Mouse (Mus musculus): Measurements from ENCODE around the gene Ddc. TPM values are rescaled to one million over a fixed set of nuclear protein-coding genes. Genes with fewer than 3 reads are reported as not detected.
A peak's percentile ranks its signal among the peaks of the same experiment; 100 is the strongest.

Gene Ddc
- polyA plus RNA-seq, 1 experiment from 2014 or later, result 7.7 TPM

DNA sequence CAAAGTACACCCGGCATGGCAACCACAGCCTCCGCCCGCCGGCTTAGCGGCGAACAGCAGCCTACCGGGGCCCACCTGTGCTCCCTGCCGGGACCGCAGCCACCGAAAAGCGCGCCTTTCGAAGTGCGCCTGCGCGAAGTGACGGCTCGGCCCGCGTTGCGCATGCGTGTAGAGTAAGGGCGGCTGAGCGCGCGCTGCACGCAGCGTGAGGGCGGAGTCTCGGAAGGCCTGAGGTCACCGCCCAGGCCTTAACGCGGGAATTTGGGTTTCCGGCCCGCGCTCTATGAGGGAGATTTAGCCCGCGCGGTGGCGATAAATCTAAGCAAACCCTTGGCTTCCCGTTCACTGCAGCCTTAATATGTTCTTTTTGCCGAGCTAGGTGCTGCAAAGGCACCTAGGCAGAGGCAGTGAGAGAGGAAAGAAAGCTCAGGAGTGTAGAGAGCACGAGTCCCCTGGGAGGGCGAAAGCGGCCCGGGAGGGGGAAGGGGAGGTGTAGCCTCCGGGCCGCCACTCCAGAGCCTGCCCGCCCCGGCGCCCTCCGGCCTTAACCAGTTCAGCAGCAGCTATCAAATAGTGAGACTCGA is 89.0 kb downstream of the Ddc start, which contains the start of gene Fignl1:
Gene Fignl1, minus strand, starts transcription at position 143 of the 584 bp plus-strand sequence.
- peak within 1 kb of the TSS; percentile 98 for H3K27ac ChIP-seq
- H3K4me1 ChIP-seq, result peaks cover 13% of the 10 kb centered on the region
- no peaks in the 10 kb centered on the region for H3K9me3 ChIP-seq
- peak within 1 kb of the TSS; percentile 80 for H3K9ac ChIP-seq
- WGBS, result under 1% methylated on average over 53 of the region's 53 CpGs
- peaks cover 14% of the 10 kb centered on the region for H3K36me3 ChIP-seq (replicated peaks)
- H3K27me3 ChIP-seq, result no peaks in the 10 kb centered on the region
- peak; percentile 95 for ATAC-seq (ENCODE audit: low FRiP score)
- H3K4me2 ChIP-seq, result peak within 1 kb of the TSS; percentile 74
- peak within 1 kb of the TSS; percentile 60 for H3K4me3 ChIP-seq (replicated peaks)

DNA sequence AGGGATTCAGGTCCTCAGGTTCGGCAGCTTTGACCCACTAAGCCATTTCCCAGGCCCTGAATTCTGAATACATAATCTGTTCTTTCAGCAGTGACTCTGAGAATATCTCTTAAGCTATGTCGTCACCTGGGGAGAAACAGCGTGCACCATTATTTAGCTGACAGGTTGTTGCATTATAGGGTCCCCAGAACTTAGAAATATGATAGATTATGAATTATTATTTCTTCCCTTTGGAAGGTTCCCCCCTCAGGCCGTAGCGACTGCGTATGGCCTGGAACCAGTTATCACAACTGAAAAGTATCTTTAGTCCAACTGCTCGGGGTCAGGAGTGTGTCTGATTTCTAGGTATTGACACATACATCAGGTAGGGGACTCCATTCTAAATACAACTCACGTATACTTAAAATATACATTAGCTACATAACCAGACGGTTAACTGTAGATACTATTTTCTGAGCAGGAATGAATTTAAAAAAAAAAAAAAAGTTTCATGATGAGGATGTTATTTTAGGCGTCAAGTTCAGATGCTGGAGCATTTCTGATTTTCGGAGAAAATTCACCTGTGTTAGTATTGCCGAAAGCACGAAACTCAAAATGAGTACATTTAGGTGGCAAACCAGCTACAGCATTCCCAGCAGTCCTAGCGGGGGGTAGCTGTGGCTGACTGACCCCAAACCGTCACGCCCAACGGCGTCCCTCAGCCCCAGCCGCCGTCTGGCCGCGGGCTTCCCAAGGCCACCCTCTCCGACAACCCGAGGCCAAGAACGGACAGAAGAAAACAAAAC is 89.7 kb downstream of the Ddc start:
- Histone ChIP-seq H3K27ac (peak overlapping the region; percentile 98), H3K36me3 (replicated peaks) (peaks cover 20% of the 10 kb centered on the region), H3K9me3 (no peaks in the 10 kb centered on the region), H3K4me1 (peaks cover 13% of the 10 kb centered on the region), H3K4me3 (replicated peaks) (peak overlapping the region; percentile 60), H3K27me3 (no peaks in the 10 kb centered on the region), H3K9ac (peak overlapping the region; percentile 65), H3K4me2 (peak overlapping the region; percentile 74)
- 10% methylated on average over 25 of the region's 25 CpGs for WGBS
- no peak for ATAC-seq (ENCODE audit: low FRiP score)

DNA sequence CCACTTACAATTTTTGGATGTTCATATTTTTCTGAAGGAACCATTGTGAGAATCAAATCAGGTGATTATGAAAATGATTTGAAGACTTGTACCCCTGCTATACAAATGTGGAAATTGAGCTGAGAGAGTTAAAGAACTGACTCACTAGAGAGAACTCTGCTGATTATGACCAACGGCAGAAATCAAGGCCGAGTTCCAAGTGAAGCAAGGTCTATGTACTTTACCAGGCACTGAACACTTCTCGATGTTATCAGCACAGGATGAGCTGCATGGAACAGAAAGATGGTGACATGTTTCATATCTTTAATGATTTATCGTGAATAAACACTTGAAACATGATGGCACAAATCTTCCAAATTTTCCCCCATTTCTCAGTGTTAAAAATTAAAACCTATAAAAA is 92.0 kb downstream of the Ddc start:
- Histone ChIP-seq H3K4me1 (peaks cover 13% of the 10 kb centered on the region), H3K27ac (no peak overlapping the region), H3K4me3 (replicated peaks) (no peak overlapping the region), H3K27me3 (no peaks in the 10 kb centered on the region), H3K9me3 (no peaks in the 10 kb centered on the region), H3K9ac (no peak overlapping the region), H3K4me2 (no peak overlapping the region), H3K36me3 (replicated peaks) (peaks cover 40% of the 10 kb centered on the region)
- 95% methylated on average over 4 of the region's 4 CpGs for WGBS
- ATAC-seq (ENCODE audit: low FRiP score), result no peak

DNA sequence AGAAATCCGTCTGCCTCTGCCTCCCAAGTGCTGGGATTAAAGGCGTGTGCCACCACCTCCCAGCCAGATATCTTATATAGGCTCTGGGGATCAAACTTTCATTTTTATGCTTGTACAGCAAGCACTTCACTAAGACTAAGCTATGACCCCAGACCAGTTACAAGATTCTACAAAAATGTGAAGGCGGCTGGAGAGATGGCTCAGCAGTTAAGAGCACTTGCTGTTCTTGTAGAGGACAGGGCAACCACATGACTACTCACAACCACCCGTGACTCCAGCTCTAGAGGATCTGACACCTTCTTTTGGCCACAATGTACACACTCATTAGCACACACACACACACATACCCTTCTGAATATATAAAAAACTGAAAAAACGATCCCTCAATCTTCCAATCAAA is 93.5 kb downstream of the Ddc start:
- WGBS, result 87% methylated on average over 5 of the region's 5 CpGs
- Histone ChIP-seq H3K4me3 (replicated peaks) (no peak overlapping the region), H3K27ac (no peak overlapping the region), H3K36me3 (replicated peaks) (peaks cover 42% of the 10 kb centered on the region), H3K4me1 (peaks cover 5% of the 10 kb centered on the region), H3K27me3 (no peaks in the 10 kb centered on the region), H3K9ac (no peak overlapping the region), H3K9me3 (no peaks in the 10 kb centered on the region), H3K4me2 (no peak overlapping the region)
- no peak for ATAC-seq (ENCODE audit: low FRiP score)

DNA sequence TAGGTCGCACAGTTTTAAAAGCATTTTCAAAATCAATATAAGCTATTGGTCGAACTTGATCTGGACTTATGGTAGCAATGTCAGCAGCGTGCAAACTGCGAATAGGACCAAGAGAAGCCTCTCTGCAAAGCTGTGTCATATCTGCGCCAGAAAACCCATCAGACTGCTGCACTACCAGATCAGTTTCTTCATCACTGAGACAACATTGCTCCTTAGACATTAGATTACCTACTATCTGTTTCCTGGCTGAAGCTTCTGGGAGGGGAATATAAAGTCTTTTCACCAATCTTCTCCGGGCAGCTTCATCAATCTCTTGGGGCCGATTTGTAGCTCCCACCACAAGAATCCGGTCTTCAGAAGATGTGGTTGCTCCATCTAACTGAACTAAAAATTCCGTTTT is 96.9 kb downstream of the Ddc start:
- no peak for ATAC-seq (ENCODE audit: low FRiP score)
- Histone ChIP-seq H3K27me3 (no peaks in the 10 kb centered on the region), H3K27ac (no peak overlapping the region), H3K36me3 (replicated peaks) (peaks cover 61% of the 10 kb centered on the region), H3K4me2 (no peak overlapping the region), H3K4me1 (no peaks in the 10 kb centered on the region), H3K9ac (no peak overlapping the region), H3K4me3 (replicated peaks) (no peak overlapping the region), H3K9me3 (no peaks in the 10 kb centered on the region)
- 94% methylated on average over 9 of the region's 9 CpGs for WGBS

DNA sequence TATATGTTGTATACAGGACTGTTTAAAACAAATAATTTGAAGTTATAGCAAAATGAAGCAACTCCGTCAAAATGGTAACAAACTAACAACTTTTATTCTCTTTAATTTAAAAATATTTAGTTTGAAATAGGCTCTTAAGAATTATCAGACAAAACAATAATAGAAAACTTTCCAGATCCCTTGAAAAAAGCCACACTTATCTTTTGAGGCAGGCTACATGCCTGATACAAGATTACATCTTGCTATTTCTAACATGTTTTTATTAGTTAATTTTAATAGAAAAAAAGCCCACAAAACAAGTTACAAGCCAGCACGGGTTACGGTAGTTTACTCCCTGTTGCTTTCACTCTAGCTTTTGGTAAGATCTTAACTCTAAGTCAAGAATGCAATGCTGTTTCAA is 97.6 kb downstream of the Ddc start:
- Histone ChIP-seq H3K36me3 (replicated peaks) (peaks cover 56% of the 10 kb centered on the region), H3K4me3 (replicated peaks) (no peak overlapping the region), H3K9me3 (no peaks in the 10 kb centered on the region), H3K27me3 (no peaks in the 10 kb centered on the region), H3K4me2 (no peak overlapping the region), H3K27ac (no peak overlapping the region), H3K4me1 (no peaks in the 10 kb centered on the region), H3K9ac (no peak overlapping the region)
- 99% methylated on average over 3 of the region's 3 CpGs for WGBS
- no peak for ATAC-seq (ENCODE audit: low FRiP score)

DNA sequence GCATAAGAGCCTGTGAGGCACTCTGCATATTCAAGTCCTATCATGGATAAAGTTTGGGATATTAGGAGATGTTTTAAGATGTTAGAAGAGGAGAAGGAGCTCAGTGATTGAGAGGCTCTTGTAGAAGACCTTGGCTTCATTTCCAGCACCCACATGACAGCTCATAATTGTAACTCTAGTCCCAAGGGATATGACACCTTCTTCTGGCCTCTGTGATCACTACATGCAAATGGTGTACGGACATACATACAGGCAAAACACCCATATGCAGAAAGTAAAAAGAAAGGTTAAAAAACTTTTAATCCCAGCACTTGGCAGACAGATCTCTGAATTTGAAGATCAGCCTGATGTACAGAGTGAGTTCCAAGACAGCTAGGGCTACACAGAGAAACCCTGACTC is 99.3 kb downstream of the Ddc start:
- no peak overlapping the region for H3K27ac ChIP-seq
- H3K9me3 ChIP-seq, result no peaks in the 10 kb centered on the region
- H3K4me2 ChIP-seq, result no peak overlapping the region
- ATAC-seq (ENCODE audit: low FRiP score), result no peak
- 92% methylated on average over 1 of the region's 1 CpGs for WGBS
- no peak overlapping the region for H3K9ac ChIP-seq
- H3K4me3 ChIP-seq (replicated peaks), result no peak overlapping the region
- H3K27me3 ChIP-seq, result no peaks in the 10 kb centered on the region
- no peaks in the 10 kb centered on the region for H3K4me1 ChIP-seq
- H3K36me3 ChIP-seq (replicated peaks), result peaks cover 46% of the 10 kb centered on the region

DNA sequence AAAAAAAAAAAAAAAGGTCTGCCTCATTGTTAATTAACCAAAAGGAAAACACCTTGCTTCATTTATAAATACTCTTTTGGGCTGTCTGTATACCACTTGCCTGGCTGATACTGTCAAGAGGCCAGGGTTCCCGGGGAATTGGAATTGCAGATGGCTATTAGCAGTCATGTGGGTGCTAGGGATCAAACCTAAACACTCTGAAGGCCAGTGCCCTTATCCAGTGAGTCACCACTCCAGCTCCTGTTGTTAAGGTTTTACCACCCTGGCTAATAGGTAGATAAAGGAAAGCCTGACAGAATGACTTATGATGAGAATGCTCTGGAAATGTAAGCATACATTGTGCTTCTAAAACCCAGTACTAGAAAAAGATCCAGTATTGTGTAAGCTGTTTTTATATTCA is 103.3 kb downstream of the Ddc start:
- H3K4me1 ChIP-seq, result no peaks in the 10 kb centered on the region
- ATAC-seq (ENCODE audit: low FRiP score), result no peak
- no peak overlapping the region for H3K27ac ChIP-seq
- H3K9me3 ChIP-seq, result no peaks in the 10 kb centered on the region
- peaks cover 19% of the 10 kb centered on the region for H3K36me3 ChIP-seq (replicated peaks)
- no peaks in the 10 kb centered on the region for H3K27me3 ChIP-seq
- no peak overlapping the region for H3K9ac ChIP-seq
- H3K4me3 ChIP-seq (replicated peaks), result no peak overlapping the region
- WGBS, result 91% methylated on average over 1 of the region's 1 CpGs
- H3K4me2 ChIP-seq, result no peak overlapping the region

DNA sequence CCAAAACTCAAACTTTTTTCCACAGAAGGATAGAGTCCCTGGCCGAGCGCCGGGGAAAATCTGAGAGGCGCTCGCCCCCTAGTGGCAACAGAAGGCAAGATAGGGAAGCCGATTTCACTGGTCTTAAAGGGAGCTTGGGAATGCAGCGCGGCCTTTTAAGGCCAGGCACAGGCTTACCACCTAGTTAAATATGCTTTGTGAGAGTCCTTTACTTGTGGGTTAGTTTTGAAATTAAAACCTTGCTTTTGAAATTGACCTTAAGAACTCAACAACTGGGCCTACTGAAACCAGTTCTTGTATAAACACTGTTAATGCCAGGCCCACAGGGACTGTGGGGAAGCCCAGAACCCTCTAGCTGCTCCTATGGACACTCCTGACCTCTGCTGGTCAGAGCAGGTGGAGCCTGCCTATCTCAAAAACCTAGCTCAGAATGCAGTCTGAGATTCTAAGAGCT is 109.4 kb downstream of the Ddc start:
- Histone ChIP-seq H3K27me3 (0 out of 2 replicates have a peak, but pooled peaks cover 3% of the 10 kb centered on the region), H3K4me1 (no peaks in the 10 kb centered on the region), H3K9ac (no peak overlapping the region), H3K4me2 (peak overlapping the region; percentile 31; the same call in 1 of the 2 replicates), H3K27ac (no peak overlapping the region), H3K36me3 (replicated peaks) (no peaks in the 10 kb centered on the region), H3K9me3 (no peaks in the 10 kb centered on the region), H3K4me3 (replicated peaks) (no peak overlapping the region)
- ATAC-seq (ENCODE audit: low FRiP score), result peak; percentile 94
- under 1% methylated on average over 8 of the region's 8 CpGs for WGBS

DNA sequence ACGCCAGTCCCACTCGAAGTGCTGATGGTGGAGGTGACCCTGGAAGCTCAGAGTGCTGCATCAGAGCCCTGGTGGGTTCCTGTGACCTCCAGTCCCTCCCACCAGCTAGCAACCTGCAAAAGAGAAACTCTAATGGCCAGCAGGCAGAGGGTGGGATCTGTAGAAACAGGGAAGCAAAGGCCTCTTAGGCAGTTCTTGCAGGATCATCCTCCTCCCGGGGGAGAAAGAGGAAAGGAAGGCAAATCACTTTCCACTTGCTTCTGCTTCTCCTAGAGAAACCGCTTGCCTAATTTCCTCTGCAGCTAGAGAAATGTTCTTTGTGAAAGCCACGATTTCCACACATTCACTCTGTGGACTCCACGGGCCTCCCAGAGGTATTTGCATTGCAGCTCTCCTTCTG is 112.5 kb downstream of the Ddc start:
- no peaks in the 10 kb centered on the region for H3K4me1 ChIP-seq
- H3K27me3 ChIP-seq, result 0 out of 2 replicates have a peak, but pooled peaks cover 3% of the 10 kb centered on the region
- H3K36me3 ChIP-seq (replicated peaks), result no peaks in the 10 kb centered on the region
- ATAC-seq (ENCODE audit: low FRiP score), result no peak
- no peaks in the 10 kb centered on the region for H3K9me3 ChIP-seq
- H3K27ac ChIP-seq, result no peak overlapping the region
- no peak overlapping the region for H3K4me2 ChIP-seq
- H3K9ac ChIP-seq, result no peak overlapping the region
- no peak overlapping the region for H3K4me3 ChIP-seq (replicated peaks)
- WGBS, result 70% methylated on average over 6 of the region's 6 CpGs

DNA sequence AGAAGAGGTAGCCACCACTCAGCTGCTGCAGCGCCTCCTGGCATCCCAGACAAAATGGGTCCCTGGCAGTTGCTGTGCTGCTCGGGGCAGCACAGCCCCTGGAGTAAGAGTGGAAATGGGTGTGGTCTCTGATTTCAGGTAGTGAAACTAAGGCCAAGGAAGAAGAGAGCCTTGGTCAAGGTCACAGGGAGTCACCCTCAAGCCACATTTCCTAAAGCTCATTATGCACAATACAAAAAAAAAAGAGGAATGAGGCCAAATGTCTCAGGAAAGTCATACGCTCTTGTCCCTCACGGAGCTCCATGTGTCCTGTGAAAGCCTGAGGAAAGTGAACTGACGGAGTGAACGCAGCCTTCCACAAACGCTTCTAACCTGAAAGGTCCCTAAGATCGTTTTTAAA is 116.2 kb downstream of the Ddc start:
- Histone ChIP-seq H3K36me3 (replicated peaks) (no peaks in the 10 kb centered on the region), H3K9me3 (no peaks in the 10 kb centered on the region), H3K27me3 (no peaks in the 10 kb centered on the region), H3K4me3 (replicated peaks) (no peak overlapping the region), H3K27ac (no peak overlapping the region), H3K4me1 (no peaks in the 10 kb centered on the region), H3K9ac (no peak overlapping the region), H3K4me2 (no peak overlapping the region)
- 84% methylated on average over 8 of the region's 8 CpGs for WGBS
- no peak for ATAC-seq (ENCODE audit: low FRiP score)

DNA sequence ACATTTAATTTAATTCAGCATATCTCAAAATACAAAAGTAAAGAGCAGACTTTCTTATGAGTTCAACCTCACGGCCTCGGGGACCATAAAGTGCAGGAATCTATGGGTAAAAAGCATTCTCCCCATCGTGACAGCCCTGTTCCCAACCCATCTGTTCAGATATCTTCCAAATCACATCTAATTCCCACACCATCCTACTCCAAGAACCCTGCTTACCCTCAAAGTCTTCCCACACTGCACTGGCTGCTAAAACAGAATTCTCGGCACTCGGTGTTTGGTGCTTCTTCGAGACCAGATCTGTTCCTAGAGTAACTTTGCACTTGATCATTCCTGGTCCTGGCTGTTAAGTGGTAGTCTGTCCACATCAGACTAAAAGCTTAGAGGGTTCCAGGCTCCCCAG is 119.6 kb downstream of the Ddc start:
- WGBS, result 97% methylated on average over 6 of the region's 6 CpGs
- no peaks in the 10 kb centered on the region for H3K27me3 ChIP-seq

DNA sequence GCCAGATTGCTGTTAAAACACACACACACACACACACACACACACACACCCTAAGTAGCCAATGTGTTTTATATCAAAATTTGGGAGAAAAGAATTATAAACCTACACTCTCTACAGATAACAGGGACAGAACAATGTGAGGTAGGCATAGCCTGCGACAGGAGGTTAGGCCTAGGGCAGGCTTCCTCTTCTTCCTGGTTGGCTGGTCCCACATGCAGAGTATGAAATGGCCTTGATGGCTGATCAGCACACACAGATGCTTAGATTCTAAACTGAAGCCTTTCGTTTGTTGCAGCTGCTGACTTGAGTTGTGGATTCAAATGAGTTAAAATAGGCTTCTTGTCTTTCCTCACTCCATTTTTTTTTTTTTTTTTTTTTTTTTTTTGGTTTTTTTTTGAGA is 120.1 kb downstream of the Ddc start:
- no peaks in the 10 kb centered on the region for H3K4me1 ChIP-seq
- H3K4me2 ChIP-seq, result no peak overlapping the region
- H3K27me3 ChIP-seq, result no peaks in the 10 kb centered on the region
- no peaks in the 10 kb centered on the region for H3K9me3 ChIP-seq
- no peak for ATAC-seq (ENCODE audit: low FRiP score)
- 93% methylated on average over 2 of the region's 2 CpGs for WGBS
- no peak overlapping the region for H3K9ac ChIP-seq
- H3K27ac ChIP-seq, result no peak overlapping the region
- H3K36me3 ChIP-seq (replicated peaks), result no peaks in the 10 kb centered on the region
- H3K4me3 ChIP-seq (replicated peaks), result no peak overlapping the region

More for the DNA sequence above, 119.6 kb downstream of the Ddc start:
- H3K9ac ChIP-seq, result no peak overlapping the region
- no peaks in the 10 kb centered on the region for H3K36me3 ChIP-seq (replicated peaks)
- H3K27ac ChIP-seq, result no peak overlapping the region
- no peaks in the 10 kb centered on the region for H3K4me1 ChIP-seq
- H3K4me3 ChIP-seq (replicated peaks), result no peak overlapping the region
- ATAC-seq (ENCODE audit: low FRiP score), result no peak
- no peak overlapping the region for H3K4me2 ChIP-seq
- no peaks in the 10 kb centered on the region for H3K9me3 ChIP-seq
